Mouse (Mus musculus): ENCODE results near the gene Tmem33.

GRCm38 (mm10) chr5:67227682-67228444, 32.5 kb upstream of the Tmem33 start:
- TF ChIP-seq CTCF (IDR thresholded peaks at IDR 0.05; ENCODE audit: control insufficient read depth, insufficient read depth, insufficient replicate concordance, low read depth, low read length) = no peak
- TF ChIP-seq POLR2A (IDR thresholded peaks at IDR 0.05; ENCODE audit: control insufficient read depth, low read depth, low read length) = no peak

All from testis, adult 2 months (tissue).